Mouse (Mus musculus) liver, adult 2 months (tissue): ENCODE measurements around the gene Olfr639. TPM values are rescaled to one million over a fixed set of nuclear protein-coding genes. Genes with fewer than 3 reads are reported as not detected.

Source experiments
- DNase-seq: peaks from one replicate; pipeline ENCODE4 v3.0.0-alpha.2; 2011; ENCODE audit warnings: low read depth, low spot score; ENCODE audit errors: extremely low read depth
- H3K27ac ChIP-seq: fragments of 200-500 bp; replicated peaks from 2 replicates; pipeline ENCODE4 v1.5.1; 2012; ENCODE audit warnings: low read depth, mild to moderate bottlenecking, control low read depth, inconsistent platforms, low read length; ENCODE audit not compliant: insufficient read depth
- H3K27me3 ChIP-seq: fragments of 200-500 bp; 2 replicates; pipeline ENCODE4 v1.6.1; 2012; ENCODE audit warnings: mild to moderate bottlenecking, moderate library complexity, low read length, inconsistent platforms; ENCODE audit not compliant: control insufficient read depth, insufficient read depth
- H3K36me3 ChIP-seq: fragments of 200-500 bp; 2 replicates; pipeline ENCODE4 v1.6.1; 2012; ENCODE audit warnings: low read length, inconsistent platforms; ENCODE audit not compliant: control insufficient read depth, insufficient read depth
- H3K4me1 ChIP-seq: fragments of 200-500 bp; 2 replicates; pipeline ENCODE4 v1.6.1; 2011; ENCODE audit warnings: low read length; ENCODE audit not compliant: control insufficient read depth, insufficient read depth
- H3K4me3 ChIP-seq: fragments of 200-500 bp; 2 replicates; pipeline ENCODE4 v1.5.1; 2011; ENCODE audit warnings: low read depth, mild to moderate bottlenecking, control low read depth, low read length, moderate library complexity; ENCODE audit not compliant: insufficient read depth
- H3K79me2 ChIP-seq: fragments of 200-500 bp; 2 replicates; pipeline ENCODE4 v1.6.1; 2012; ENCODE audit warnings: inconsistent platforms, mild to moderate bottlenecking, low read length, moderate library complexity; ENCODE audit not compliant: control insufficient read depth, insufficient read depth
- H3K9ac ChIP-seq: fragments of 200-500 bp; 2 replicates; pipeline ENCODE4 v1.6.1; 2012; ENCODE audit warnings: low read depth, mild to moderate bottlenecking, control low read depth, inconsistent platforms, low read length
- CTCF ChIP-seq: fragments of 200-500 bp; IDR thresholded peaks from 2 replicates; pipeline ENCODE4 v1.5.1; 2011; ENCODE audit warnings: low read depth, low read length, control low read depth
- POLR2A ChIP-seq: fragments of 200-500 bp; IDR thresholded peaks from 2 replicates; pipeline ENCODE4 v1.6.1; 2011; ENCODE audit warnings: low read length, control low read depth; ENCODE audit not compliant: insufficient read depth; ENCODE audit errors: extremely low read depth
- WGBS: fragments of 180-500 bp; shearing (Covaris S2); methylation state at CpG from one replicate; pipeline ENCODE4 v1.1.7; 2018; 5-methylcytosine and 5-hydroxymethylcytosine counted together
- polyA plus RNA-seq: library from polyadenylated mRNA; depleted of rRNA; stranded (reverse); fragments of >200 nt; gene quantifications from 2 replicates; pipeline ENCODE4 v1.2.3, GENCODE M21; 2012; rRNA removed
- total RNA-seq: library from RNA; depleted of rRNA; stranded (reverse); fragments of >200 nt; gene quantifications from 2 replicates; pipeline ENCODE4 v1.2.3, GENCODE M21; 2014; rRNA removed

Olfr639 gene
- under 0.01 TPM in 2 replicates for total RNA-seq
- polyA plus RNA-seq = not detected in 2 replicates

DNA sequence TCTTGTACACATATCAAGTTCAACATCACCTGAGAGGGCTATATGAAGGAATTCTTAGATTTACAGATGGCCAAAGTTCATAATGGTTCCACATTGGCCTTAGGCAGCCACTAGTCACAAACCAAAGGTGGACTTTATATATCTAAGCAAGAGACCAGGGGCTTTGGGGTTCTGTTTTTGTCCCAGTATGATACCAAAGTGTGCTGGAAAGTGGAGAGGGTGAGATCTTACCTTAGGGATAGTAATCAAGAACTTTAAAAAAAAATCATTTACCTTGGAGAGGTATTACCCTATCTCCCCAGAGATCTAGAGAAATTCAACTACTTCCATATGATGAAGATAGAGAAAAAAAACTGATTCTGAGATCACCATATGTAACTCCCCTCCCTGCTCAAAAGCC is at the start of gene Olfr639:
Gene Olfr639, minus strand, starts transcription at position 101 of the 400 bp plus-strand sequence.
- Histone ChIP-seq H3K4me3 (no peak within 1 kb of the TSS), H3K79me2 (no peaks in the 10 kb centered on the region), H3K27ac (no peak within 1 kb of the TSS), H3K9ac (no peak within 1 kb of the TSS), H3K36me3 (no peaks in the 10 kb centered on the region), H3K27me3 (no peaks in the 10 kb centered on the region), H3K4me1 (no peaks in the 10 kb centered on the region)
- DNase-seq = no peak
- TF ChIP-seq CTCF (no peak), POLR2A (no peak)

- Histone ChIP-seq H3K27me3 (no peaks in the 10 kb centered on the region), H3K79me2 (no peaks in the 10 kb centered on the region), H3K36me3 (no peaks in the 10 kb centered on the region), H3K27ac (no peak within 1 kb of the TSS), H3K4me1 (no peaks in the 10 kb centered on the region), H3K9ac (no peak within 1 kb of the TSS), H3K4me3 (no peak within 1 kb of the TSS)
- WGBS = 40% methylated on average over 2 of the region's 2 CpGs
- DNase-seq = no peak
- TF ChIP-seq CTCF (no peak), POLR2A (no peak)
Measured at GRCm38 (mm10) chr7:104061345-104061744, 44.2 kb upstream of the Olfr639 start, which contains the start of gene 4930516K23Rik. 4930516K23Rik (minus strand) TSS chr7:104061445.

DNA sequence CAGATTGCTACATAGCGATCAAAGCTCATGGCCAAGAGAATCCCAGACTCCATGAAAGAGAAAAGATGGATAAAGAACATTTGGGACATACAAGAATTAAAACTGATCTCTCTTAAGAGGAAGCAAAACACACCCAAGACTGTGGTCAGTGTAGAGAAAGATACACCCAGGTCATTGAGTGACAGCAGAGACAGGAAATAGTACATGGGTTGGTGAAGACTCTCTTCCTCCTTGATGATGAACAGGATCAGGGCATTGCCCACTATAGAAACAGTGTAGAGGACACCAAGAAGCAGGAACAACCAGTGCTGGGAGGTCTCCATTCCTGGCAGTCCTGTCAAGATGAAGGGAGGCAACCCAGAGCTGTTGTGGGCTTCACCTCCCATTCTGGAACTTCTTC is 42.1 kb upstream of the Olfr639 start:
- no peak overlapping the region for H3K9ac ChIP-seq
- no peaks in the 10 kb centered on the region for H3K4me1 ChIP-seq
- H3K27ac ChIP-seq = no peak overlapping the region
- no peaks in the 10 kb centered on the region for H3K27me3 ChIP-seq
- H3K36me3 ChIP-seq = no peaks in the 10 kb centered on the region
- no peak for DNase-seq
- H3K79me2 ChIP-seq = no peaks in the 10 kb centered on the region
- H3K4me3 ChIP-seq = no peak overlapping the region
- WGBS = 88% methylated on average over 1 of the region's 1 CpGs
- TF ChIP-seq POLR2A (no peak), CTCF (no peak)

- Histone ChIP-seq H3K9ac (no peak within 1 kb of the TSS), H3K27ac (no peak within 1 kb of the TSS), H3K4me1 (no peaks in the 10 kb centered on the region), H3K4me3 (no peak within 1 kb of the TSS), H3K27me3 (no peaks in the 10 kb centered on the region), H3K79me2 (no peaks in the 10 kb centered on the region), H3K36me3 (no peaks in the 10 kb centered on the region)
- WGBS = 58% methylated on average over 1 of the region's 1 CpGs
- no peak for DNase-seq
- TF ChIP-seq POLR2A = no peak
- no peak for TF ChIP-seq CTCF
Measured at GRCm38 (mm10) chr7:104052566-104052965, 35.5 kb upstream of the Olfr639 start, which contains the start of gene Olfr642. Olfr642 (minus strand) TSS chr7:104052666.

DNA sequence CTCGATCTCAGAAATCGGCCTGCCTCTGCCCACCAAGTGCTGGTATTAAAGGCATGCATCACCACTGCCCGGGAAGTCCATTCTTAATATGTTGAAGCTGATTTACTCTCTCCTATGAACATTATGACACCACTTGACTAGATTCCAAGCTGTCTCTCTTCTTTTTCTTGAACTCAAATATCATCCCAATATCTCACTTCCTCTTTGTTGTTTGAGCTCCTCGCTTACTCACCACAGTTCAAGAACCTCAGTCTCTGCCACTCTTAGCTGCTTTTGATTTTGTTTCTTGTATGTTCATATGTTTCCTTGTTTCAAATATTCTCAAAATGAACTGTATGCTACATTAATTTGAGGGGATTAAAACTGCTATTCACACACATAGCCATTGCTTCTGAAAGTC is 33.6 kb upstream of the Olfr639 start:
- Histone ChIP-seq H3K9ac (no peak overlapping the region), H3K27ac (no peak overlapping the region), H3K4me1 (no peaks in the 10 kb centered on the region), H3K27me3 (no peaks in the 10 kb centered on the region), H3K79me2 (no peaks in the 10 kb centered on the region), H3K4me3 (no peak overlapping the region), H3K36me3 (no peaks in the 10 kb centered on the region)
- no peak for DNase-seq
- WGBS = 83% methylated on average over 4 of the region's 4 CpGs
- TF ChIP-seq POLR2A = no peak
- TF ChIP-seq CTCF = no peak

- 49% methylated on average over 1 of the region's 1 CpGs for WGBS
- H3K79me2 ChIP-seq = no peaks in the 10 kb centered on the region
- no peak within 1 kb of the TSS for H3K27ac ChIP-seq
- no peaks in the 10 kb centered on the region for H3K36me3 ChIP-seq
- H3K27me3 ChIP-seq = no peaks in the 10 kb centered on the region
- no peak within 1 kb of the TSS for H3K9ac ChIP-seq
- TF ChIP-seq POLR2A = no peak
- no peak for TF ChIP-seq CTCF
- no peaks in the 10 kb centered on the region for H3K4me1 ChIP-seq
- DNase-seq = no peak
- H3K4me3 ChIP-seq = no peak within 1 kb of the TSS
Measured at GRCm38 (mm10) chr7:104035145-104035544, 18.0 kb upstream of the Olfr639 start, which contains the start of gene Olfr641. Olfr641 (plus strand) TSS chr7:104035445.
